Mouse (Mus musculus): ENCODE measurements around the gene Rnase1.
A peak's percentile ranks its signal among the peaks of the same experiment; 100 is the strongest.

Gene Rnase1

DNA sequence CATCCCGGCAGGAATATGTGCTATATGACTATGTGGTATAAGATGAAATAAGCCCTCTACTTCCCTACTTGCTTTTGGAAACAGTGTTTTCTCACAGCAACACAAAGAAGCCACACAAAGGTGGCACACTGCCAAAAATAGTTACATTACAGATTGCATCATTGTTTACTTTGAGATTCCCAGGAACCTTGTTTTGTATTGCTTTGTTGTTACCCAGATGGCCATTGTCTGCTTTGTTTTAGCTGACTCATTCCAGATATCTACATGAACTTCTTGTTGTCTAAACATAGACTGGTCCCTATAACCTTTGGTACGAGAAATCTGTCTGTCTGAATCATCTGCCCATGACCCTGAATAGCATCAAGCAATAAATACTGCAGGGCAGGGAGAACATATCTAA is 6.2 kb downstream of the Rnase1 start:
- no peak for DNase-seq

DNA sequence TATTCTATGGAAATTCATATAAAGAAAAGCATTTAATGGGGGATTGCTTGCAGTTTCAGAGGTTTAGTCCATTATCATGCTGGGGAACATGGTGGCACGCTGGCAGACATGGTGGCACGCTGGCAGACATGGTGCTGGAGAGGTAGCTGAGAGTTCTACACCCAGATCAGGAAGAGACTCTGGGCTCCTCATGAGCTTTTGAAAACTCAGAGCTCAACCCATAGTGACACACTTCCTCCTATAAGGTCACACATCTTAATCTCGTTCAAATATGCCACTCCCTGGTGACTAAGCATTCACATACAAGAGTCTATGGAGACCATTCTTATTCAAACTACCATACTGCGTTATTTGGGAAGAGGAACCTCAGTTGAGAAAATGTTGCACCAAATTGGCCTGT is 14.2 kb downstream of the Rnase1 start:
- no peak for DNase-seq

DNA sequence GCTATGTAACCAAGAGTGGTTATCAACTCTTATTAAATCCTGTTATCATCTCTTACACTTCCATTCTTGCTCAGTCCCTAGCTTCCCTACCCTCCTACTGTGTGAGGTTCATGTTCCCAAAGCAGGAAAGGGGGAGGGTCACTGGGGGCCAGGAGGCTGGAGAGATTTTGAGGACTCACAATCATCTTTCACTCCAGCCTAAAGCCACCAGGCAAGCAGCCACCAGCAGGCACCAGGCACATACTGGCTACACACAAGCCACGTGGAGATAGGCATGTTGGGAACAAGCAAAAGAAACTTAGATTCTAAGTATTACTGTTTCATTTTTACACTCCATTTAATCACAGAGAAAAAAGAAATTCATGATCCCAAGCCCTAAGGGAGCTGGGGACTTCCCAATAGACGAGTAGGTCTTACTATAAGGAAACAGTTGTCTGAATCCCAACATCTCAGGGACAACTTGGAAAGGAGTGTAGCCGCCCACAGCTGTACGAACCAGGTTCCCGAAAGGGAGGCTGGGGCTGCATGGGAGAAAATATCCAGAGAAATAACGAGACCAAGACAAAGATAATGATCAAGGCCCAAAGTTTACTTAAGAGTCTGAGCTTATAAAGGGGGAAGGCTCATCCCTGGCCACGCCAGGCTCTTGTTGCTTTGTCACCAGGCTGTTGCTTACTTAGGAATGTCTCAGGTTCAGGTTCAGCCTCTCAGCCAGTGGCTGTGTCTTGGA is 15.3 kb downstream of the Rnase1 start:
- no peak for DNase-seq

- DNase-seq: no peak
These were observed 16.2 kb downstream of the Rnase1 start for GRCm38 (mm10) chr14:51130315-51130940.

- no peak for DNase-seq
These were observed 17.0 kb downstream of the Rnase1 start for GRCm38 (mm10) chr14:51129624-51129975.

DNA sequence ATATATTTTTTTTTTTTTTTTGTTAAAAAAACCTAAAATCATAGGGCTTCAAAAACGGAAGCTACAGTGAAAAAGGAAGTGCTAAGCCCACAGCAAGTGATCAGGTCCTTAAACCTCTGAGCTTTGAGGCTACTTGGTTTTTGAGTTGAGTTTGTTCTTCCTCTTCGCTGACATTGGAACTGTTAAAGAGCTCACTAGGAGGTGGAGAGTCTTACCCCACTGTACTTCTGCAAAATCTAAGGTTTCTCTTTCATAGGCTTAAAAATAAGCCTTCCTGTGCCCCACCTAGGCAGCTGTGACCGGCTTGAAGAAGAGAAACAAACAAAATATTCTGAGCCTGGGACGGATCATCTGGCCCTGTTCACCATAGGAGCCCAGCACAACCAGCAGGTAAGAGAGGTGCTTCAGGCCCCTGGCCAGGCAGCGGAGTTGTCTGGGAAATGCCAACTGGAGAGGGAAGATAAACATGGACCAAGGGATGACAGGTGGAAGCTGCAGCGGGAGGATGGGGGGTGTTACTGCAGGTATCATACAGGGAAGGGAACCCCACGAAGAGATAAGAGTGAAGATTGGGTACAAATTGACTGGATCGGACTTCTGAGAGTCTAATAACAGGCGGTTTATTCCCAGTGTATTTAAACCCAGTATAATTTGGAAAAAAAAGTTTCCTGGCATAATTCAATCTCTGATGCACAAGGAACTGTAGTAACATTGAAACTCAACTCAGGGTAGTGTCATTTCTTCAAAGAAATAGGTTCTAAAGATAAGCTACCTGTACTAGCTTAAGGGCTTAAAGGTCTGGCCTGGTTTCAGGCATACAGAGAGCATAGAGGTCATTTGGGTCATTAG is 17.6 kb downstream of the Rnase1 start:
- DNase-seq: no peak

- DNase-seq: no peak
These were observed 18.8 kb downstream of the Rnase1 start for GRCm38 (mm10) chr14:51127648-51128258.

GRCm38 (mm10) chr14:51125684-51126083 is 20.9 kb downstream of the Rnase1 start:
- no peak for DNase-seq

DNA sequence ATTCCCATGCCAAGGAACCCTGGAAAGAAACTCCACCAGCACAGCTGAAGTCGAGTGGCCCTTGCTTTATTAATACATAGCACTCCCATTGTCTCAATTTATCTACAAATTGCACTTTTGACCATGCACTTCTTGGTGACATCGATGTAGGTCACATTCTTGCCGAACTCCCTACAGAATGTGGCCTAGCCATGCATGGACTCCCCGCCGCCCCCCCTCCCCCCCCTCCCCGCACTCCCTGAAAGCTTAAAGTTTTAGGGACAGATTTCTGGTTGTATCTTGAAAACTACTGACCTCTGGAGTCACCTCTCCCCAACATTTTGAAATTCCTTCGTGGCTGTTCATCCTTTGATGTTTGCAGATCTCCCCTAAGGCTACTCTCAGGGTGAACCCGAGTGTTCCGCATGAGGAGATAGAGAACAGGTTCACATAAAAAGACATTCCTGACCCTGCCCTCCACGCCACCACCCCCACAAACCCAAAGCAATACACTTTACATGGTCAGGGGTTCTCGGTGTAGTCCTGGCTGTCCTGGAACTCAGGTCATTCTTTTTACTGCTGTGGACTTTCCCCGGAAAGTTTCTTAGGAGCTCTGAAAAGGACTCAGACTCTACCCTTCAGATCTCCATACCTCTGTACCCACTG is 32.5 kb downstream of the Rnase1 start, which contains the start of gene Eddm3b:
Gene Eddm3b, plus strand, starts transcription at position 511 of the 645 bp plus-strand sequence.
- peak in 1 of 2 experiments; percentile 44 for DNase-seq

DNA sequence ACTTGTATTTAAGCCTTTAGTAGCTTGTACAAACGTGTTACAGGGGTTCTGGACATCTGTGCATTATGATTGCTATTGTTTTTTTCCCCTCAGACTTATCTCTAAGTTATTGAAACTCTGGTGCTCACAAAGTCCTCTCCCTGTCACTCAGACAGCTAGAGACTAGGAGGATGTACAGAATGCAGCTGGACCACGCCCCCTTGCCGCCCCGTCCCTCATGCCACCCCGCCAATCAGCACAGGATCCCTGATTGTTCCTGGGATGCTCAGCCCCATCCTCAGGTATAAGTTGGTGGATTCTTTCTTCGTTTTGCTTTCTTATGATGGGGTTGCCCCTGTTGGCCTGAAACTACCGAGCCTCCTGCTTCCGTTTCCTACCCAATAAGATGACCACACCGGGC is 33.1 kb downstream of the Rnase1 start:
- no peak for DNase-seq

- DNase-seq: no peak
These were observed 34.6 kb downstream of the Rnase1 start for GRCm38 (mm10) chr14:51111966-51112365.

DNA sequence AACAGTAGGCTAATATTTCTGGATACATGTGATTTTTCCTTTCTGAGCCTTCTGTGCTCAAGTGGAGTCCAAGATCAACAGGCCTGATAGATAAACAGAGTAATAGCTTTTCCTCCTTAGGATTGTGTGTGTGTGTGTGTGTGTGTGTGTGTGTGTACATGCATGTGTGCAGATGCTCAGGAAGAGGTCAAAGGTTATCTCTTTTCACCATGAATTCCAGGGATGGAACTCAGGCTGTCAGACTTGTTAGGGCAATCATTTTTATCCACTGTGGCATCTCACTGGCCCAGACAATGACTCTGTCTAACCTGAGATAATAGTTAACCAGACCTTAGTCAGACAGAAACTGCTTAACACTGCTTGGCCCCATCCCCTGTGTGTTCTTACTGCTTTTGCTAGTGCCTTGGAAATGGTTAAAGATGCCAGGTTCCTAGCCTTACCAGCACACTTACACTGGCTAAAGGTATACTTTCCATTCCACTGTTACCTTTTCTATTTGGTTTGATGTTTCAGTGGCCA is 40.1 kb downstream of the Rnase1 start:
- DNase-seq: no peak

GRCm38 (mm10) chr14:51104366-51104765 is 42.2 kb downstream of the Rnase1 start:
- no peak for DNase-seq

GRCm38 (mm10) chr14:51103217-51103616 is 43.4 kb downstream of the Rnase1 start:
- peak; percentile 85 to 86 for DNase-seq

- no peak for DNase-seq
These were observed 45.3 kb downstream of the Rnase1 start for GRCm38 (mm10) chr14:51101284-51101683.

DNA sequence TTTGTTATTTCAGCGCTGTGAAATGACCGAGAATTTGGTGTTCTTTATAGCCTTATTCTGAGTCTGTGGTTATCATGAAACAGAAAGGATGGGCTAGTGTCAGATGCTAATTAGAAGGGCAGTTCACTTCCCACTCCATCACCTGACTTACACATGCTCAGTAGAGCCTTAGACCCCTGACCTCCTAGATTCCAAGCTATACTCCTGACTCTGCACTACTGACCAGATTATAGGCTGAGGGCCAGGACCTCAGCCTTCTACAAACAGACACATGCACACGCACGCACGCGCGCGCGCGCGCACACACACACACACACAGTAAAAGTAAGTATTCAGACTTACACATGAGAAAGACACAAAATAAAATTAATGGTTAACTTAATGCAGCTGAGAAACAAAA is 47.7 kb downstream of the Rnase1 start:
- DNase-seq: no peak

DNA sequence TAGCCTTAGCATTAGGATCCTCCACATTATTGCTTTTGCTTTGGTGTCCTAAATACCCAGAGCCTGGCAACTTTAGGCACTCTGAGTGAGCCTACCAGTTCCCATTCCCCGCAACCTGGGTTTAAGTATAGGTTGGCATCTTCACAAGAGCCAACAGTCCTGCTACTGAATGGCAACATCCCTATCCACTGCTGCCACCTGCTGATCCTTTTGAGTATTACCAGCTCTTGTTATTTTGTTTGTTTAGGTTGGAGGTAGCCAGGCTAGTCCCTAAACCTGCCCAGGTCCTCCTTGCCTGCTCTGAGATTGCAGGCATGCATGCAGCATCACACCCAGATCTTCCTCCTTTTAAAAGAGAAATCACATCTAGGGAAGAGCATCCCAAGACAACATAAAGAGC is 48.3 kb downstream of the Rnase1 start:
- peak; percentile 67 to 73 for DNase-seq

GRCm38 (mm10) chr14:51095736-51096524 is 50.7 kb downstream of the Rnase1 start:
- peak; percentile 9 to 32 for DNase-seq

All from kidney, postnatal 4 days (tissue).